ENCODE assay signal across 8 mouse cellular contexts in genomic region chr2:33615843-33616344, GRCm38 (mm10). TPM values are rescaled to one million over a fixed set of nuclear protein-coding genes. Genes with fewer than 3 reads are reported as not detected.
DNase-seq lines count a peak whose midpoint lies in the region; ATAC-seq lines count a peak whose summit lies in the region.

No protein-coding gene starts in this region.

- WGBS in heart, embryonic 11.5 days (ENCODE audit: insufficient replicate concordance): 5% methylated on average over 17 of the region's 17 CpGs
- 7% methylated on average over 17 of the region's 17 CpGs for WGBS in hindbrain, embryonic 10.5 days
- whole genome bisulfite sequencing in midbrain, embryonic 11.5 days: 6% methylated on average over 15 of the region's 17 CpGs

- H3K9ac ChIP-seq in heart, embryonic 11.5 days (ENCODE audit: low read depth, low read length): no peak overlapping the region; the same call in 1 of the 2 replicates
- peak overlapping the region; percentile 39 for H3K9ac ChIP-seq in midbrain, embryonic 11.5 days (ENCODE audit: low read length)

- H3K9me3 ChIP-seq in heart, embryonic 11.5 days (replicated peaks; ENCODE audit: control insufficient read depth, low read length): no peaks in the 10 kb centered on the region
- H3K9me3 ChIP-seq in hindbrain, embryonic 10.5 days: no peaks in the 10 kb centered on the region
- H3K9me3 ChIP-seq in midbrain, embryonic 11.5 days (ENCODE audit: control insufficient read depth, low read length): no peaks in the 10 kb centered on the region

- ATAC-seq in heart, embryonic 11.5 days (replicated peaks; ENCODE audit: insufficient number of reproducible peaks, low FRiP score, low TSS enrichment): no peak
- ATAC-seq in midbrain, embryonic 11.5 days (ENCODE audit: low FRiP score): peak; percentile 62
- no peak for ATAC-seq in CD4-positive, CD25-positive, alpha-beta regulatory T cell, adult 4 months

- peaks cover 8% of the 10 kb centered on the region; the same call in 1 of the 2 replicates for H3K4me1 ChIP-seq in heart, embryonic 11.5 days (ENCODE audit: control insufficient read depth, insufficient read depth, low read length)
- no peaks in the 10 kb centered on the region for H3K4me1 ChIP-seq in brown adipose tissue, adult 24 weeks (ENCODE audit: control insufficient read depth, insufficient read depth, insufficient read length, low read length)
- H3K4me1 ChIP-seq in hindbrain, embryonic 10.5 days (replicated peaks): peaks cover 79% of the 10 kb centered on the region
- H3K4me1 ChIP-seq in midbrain, embryonic 11.5 days (ENCODE audit: control insufficient read depth, insufficient read depth, low read length): peaks cover 20% of the 10 kb centered on the region

- peaks cover 61% of the 10 kb centered on the region for H3K27me3 ChIP-seq in heart, embryonic 11.5 days (ENCODE audit: control insufficient read depth, insufficient read depth, low read length)
- H3K27me3 ChIP-seq in hindbrain, embryonic 10.5 days (ENCODE audit: insufficient read depth, poor library complexity, severe bottlenecking): peaks cover 99% of the 10 kb centered on the region
- peaks cover 74% of the 10 kb centered on the region for H3K27me3 ChIP-seq in midbrain, embryonic 11.5 days (ENCODE audit: control insufficient read depth, insufficient read depth, low read length)

- no peaks in the 10 kb centered on the region for H3K36me3 ChIP-seq in heart, embryonic 11.5 days (ENCODE audit: control insufficient read depth, insufficient read depth, low read length)
- H3K36me3 ChIP-seq in hindbrain, embryonic 10.5 days: no peaks in the 10 kb centered on the region
- no peaks in the 10 kb centered on the region for H3K36me3 ChIP-seq in midbrain, embryonic 11.5 days (ENCODE audit: control insufficient read depth, insufficient read depth, low read length)

- peak overlapping the region; percentile 64 for H3K4me2 ChIP-seq in heart, embryonic 11.5 days
- peak overlapping the region; percentile 60 for H3K4me2 ChIP-seq in midbrain, embryonic 11.5 days

- peak overlapping the region; percentile 36 for H3K4me3 ChIP-seq in heart, embryonic 11.5 days (ENCODE audit: low read depth, low read length)
- 0 out of 2 replicates have a peak overlapping the region, but pooled peaks have one; percentile 26 for H3K4me3 ChIP-seq in brown adipose tissue, adult 24 weeks (ENCODE audit: insufficient read depth, low read depth, low read length)
- peak overlapping the region; percentile 52 for H3K4me3 ChIP-seq in hindbrain, embryonic 10.5 days
- H3K4me3 ChIP-seq in midbrain, embryonic 11.5 days (ENCODE audit: low read depth, low read length): peak overlapping the region; percentile 29

- DNase-seq in heart, adult 18-20 months: no peak
- DNase-seq in hindbrain, embryonic 10.5 days (ENCODE audit: low spot score): peak; percentile 46
- DNase-seq in midbrain, embryonic 11.5 days (ENCODE audit: low spot score, missing footprints): no peak
- DNase-seq in frontal cortex, adult 2 months (ENCODE audit: extremely low spot score in 1 of 2, low spot score in 1 of 2): no peak
- DNase-seq in spleen, postnatal 14 days (ENCODE audit: low spot score in 2 of 2): no peak

- no peak overlapping the region for H3K27ac ChIP-seq in heart, embryonic 11.5 days (ENCODE audit: low read depth, low read length)
- no peak overlapping the region for H3K27ac ChIP-seq in brown adipose tissue, adult 24 weeks (replicated peaks; ENCODE audit: low read depth, low read length)
- peak overlapping the region; percentile 74 for H3K27ac ChIP-seq in hindbrain, embryonic 10.5 days
- peak overlapping the region; percentile 64; the same call in 1 of the 2 replicates for H3K27ac ChIP-seq in midbrain, embryonic 11.5 days (ENCODE audit: low read depth, low read length)

RNA-seq across cellular contexts. Expression of gene Lmx1b, which starts 24.4 kb away (rescaled TPM):
- 0.03 TPM in 1 of 2 replicates, not detected in the other for polyA plus RNA-seq in heart, embryonic 11.5 days (2014; fragmentation: Nextera tagmentation; extraction: Ambion mirVana)
- total RNA-seq in heart, adult 18-20 months (2021): under 1 TPM in 1 of 2 experiments, not detected in 1; 0.05 TPM
- polyA plus RNA-seq in brown adipose tissue, adult 24 weeks (2012; ENCODE audit: insufficient read depth, insufficient read length, missing spikeins): not detected in 2 replicates
- polyA plus RNA-seq in hindbrain, embryonic 10.5 days (2016; fragmentation: Nextera tagmentation; extraction: Ambion mirVana): 2.5 and 7.7 TPM in 2 replicates
- polyA plus RNA-seq in midbrain, embryonic 11.5 days (2014; fragmentation: Nextera tagmentation; extraction: Ambion mirVana): 2.0 and 2.2 TPM in 2 replicates
- 0.36 and 0.38 TPM in 2 replicates for polyA plus RNA-seq in frontal cortex, adult 2 months (2012; rRNA removed)
- not detected for polyA plus RNA-seq in CD4-positive, CD25-positive, alpha-beta regulatory T cell, adult 4 months (2017; shearing (Covaris generic))

Comparison
In these comparisons a context has a peak if more than half of its experiments do, and no peak if none do; other contexts are left out.
1. H3K27ac ChIP-seq: peak in hindbrain, embryonic 10.5 days (single experiment) and midbrain, embryonic 11.5 days (single experiment); none in heart, embryonic 11.5 days (single experiment) and brown adipose tissue, adult 24 weeks (single experiment).
2. Peak in every context shown above with its lines, with median percentiles within 50 percentile points of each other: H3K4me3 ChIP-seq.